Mouse (Mus musculus): ENCODE results near the gene Skp2. TPM values are rescaled to one million over a fixed set of nuclear protein-coding genes. Genes with fewer than 3 reads are reported as not detected.

Skp2 gene
- polyA plus RNA-seq, 1 experiment from 2014 or later, result 17.2 TPM

DNA sequence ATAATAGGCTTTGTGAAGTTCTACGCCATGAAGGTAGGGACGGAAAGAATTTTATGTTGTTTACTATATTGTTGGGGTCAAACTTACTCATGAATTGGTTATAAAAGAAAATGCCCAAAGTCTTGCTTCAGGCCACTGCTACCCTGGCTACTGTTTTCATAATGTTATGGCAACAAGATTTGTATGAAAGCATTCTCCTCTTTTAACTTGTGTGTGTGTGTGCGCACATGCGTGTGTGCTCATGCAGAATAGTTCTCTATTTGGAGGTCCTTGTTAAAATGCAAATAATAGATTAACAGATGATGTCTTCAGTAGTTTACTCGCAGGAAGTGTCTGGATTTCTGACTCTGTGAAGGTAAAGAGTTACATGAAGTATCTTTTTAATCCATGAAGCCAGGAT is 81.5 kb downstream of the Skp2 start:
- Histone ChIP-seq H3K4me1 (peaks cover 44% of the 10 kb centered on the region), H3K27me3 (replicated peaks) (no peaks in the 10 kb centered on the region), H3K36me3 (no peaks in the 10 kb centered on the region), H3K27ac (replicated peaks) (no peak overlapping the region), H3K4me3 (replicated peaks) (0 out of 2 replicates have a peak overlapping the region, but pooled peaks have one; percentile 4), H3K9ac (replicated peaks) (no peak overlapping the region), H3K4me2 (peak overlapping the region; percentile 84; the same call in 1 of the 2 replicates), H3K9me3 (replicated peaks) (no peaks in the 10 kb centered on the region)
- WGBS, result 78% methylated on average over 5 of the region's 5 CpGs
- ATAC-seq (ENCODE audit: low FRiP score), result no peak

DNA sequence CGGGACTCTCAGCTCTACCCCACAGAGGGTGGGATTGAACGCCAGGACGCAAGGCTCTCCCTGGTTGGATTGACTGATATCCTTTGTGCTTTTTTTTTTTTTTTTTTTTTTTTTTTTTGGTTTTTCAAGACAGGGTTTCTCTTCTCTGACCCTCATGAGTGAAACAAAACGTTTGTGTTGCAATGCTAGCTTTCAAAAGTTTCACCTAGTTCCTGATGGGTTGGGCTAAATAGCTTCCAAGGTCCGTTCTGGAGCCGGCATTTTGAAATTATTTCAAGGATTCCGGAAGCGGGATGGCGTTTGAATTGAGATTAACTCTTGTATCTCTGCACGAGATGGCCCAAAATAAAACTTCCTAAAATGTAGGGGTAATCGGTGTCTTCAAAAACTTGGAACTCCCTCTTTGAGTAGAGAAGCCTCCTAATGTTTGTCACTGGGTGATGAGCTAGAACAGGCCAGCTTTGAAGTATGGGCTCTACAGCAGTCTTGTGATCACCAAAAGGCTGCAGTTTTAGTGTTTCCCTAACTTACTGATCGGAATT is 82.1 kb downstream of the Skp2 start:
- no peaks in the 10 kb centered on the region for H3K27me3 ChIP-seq (replicated peaks)
- WGBS, result 58% methylated on average over 12 of the region's 12 CpGs
- H3K9ac ChIP-seq (replicated peaks), result no peak overlapping the region
- H3K4me3 ChIP-seq (replicated peaks), result peak overlapping the region; percentile 96
- H3K27ac ChIP-seq (replicated peaks), result no peak overlapping the region
- peaks cover 44% of the 10 kb centered on the region for H3K4me1 ChIP-seq
- no peak for ATAC-seq (ENCODE audit: low FRiP score)
- no peaks in the 10 kb centered on the region for H3K36me3 ChIP-seq
- H3K4me2 ChIP-seq, result peak overlapping the region; percentile 84
- no peaks in the 10 kb centered on the region for H3K9me3 ChIP-seq (replicated peaks)

DNA sequence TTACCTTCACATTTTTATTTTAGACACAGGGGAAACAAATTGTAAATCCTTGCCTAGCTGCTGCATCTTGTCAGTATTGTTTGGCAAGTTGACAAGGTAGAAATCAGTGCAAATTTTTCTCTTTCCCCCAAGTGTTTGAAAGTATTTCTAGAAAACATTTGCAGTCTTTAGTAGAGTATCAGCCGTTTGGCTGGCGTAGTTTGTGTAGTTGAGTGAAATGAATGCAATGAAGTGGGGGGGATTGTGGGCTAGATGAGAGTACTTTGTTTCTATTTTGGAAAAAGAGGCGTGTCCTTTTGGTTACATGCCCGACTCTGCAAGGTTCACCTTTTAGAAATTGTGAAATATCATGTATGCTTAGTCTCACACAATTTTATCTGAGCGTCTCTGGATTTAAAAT is 82.6 kb downstream of the Skp2 start:
- Histone ChIP-seq H3K36me3 (no peaks in the 10 kb centered on the region), H3K4me2 (peak overlapping the region; percentile 84), H3K4me1 (peaks cover 44% of the 10 kb centered on the region), H3K27me3 (replicated peaks) (no peaks in the 10 kb centered on the region), H3K27ac (replicated peaks) (no peak overlapping the region), H3K9me3 (replicated peaks) (no peaks in the 10 kb centered on the region), H3K4me3 (replicated peaks) (peak overlapping the region; percentile 96), H3K9ac (replicated peaks) (peak overlapping the region; percentile 88)
- WGBS, result 38% methylated on average over 5 of the region's 5 CpGs
- ATAC-seq (ENCODE audit: low FRiP score), result no peak

DNA sequence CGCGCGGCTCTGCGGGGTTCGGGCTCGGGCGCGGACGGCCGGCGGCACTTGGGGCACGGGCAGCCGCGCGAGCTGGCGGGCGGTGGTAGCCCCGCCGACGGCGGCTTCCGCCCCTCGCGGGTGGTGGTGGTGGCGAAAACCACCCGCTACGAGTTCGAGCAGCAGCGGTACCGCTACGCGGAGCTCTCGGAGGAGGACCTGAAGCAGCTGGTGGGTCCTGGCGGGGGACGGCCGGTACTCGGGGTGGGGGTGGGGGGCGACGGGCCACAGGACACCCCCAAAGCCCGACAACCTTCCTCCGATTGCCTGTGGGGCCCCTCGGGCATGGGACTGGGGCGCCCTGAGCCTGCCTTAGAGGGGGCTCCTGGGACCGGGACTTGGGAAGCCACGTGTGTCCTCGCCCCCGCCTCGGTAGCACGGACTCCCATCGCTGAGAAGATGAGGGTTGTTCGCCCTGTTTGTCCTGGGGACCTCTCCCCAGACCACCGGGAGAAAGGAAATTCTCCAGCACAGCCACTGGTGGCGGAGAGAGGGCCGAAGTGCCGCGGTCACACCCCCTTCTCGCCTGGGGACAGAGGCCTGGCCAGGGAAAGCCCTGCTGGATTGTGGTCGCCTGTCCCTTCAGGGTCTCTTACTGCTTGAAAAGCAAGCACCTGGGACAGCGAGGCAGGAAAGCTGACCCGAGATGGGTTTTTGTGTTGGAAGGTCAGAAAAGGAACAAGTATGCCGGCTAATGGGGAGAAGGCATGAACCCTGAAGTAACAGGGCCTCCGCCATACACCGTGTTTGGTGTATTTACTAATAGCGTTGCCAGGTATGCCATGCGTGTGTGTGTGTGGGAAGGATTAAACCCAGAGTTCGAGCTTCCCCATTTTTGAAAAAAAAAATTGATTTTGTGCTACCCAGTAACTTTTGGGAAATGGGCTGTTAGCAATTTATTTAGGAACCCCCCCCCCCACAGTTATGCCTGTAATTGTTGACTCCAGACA is 83.4 kb downstream of the Skp2 start:
- under 1% methylated on average over 49 of the region's 66 CpGs for WGBS
- H3K36me3 ChIP-seq, result no peaks in the 10 kb centered on the region
- H3K4me2 ChIP-seq, result peak overlapping the region; percentile 84
- H3K4me3 ChIP-seq (replicated peaks), result peak overlapping the region; percentile 96
- peak overlapping the region; percentile 88 for H3K9ac ChIP-seq (replicated peaks)
- no peaks in the 10 kb centered on the region for H3K9me3 ChIP-seq (replicated peaks)
- H3K27me3 ChIP-seq (replicated peaks), result no peaks in the 10 kb centered on the region
- peaks cover 44% of the 10 kb centered on the region for H3K4me1 ChIP-seq
- peak; percentile 71 for ATAC-seq (ENCODE audit: low FRiP score)
- H3K27ac ChIP-seq (replicated peaks), result peak overlapping the region; percentile 95

DNA sequence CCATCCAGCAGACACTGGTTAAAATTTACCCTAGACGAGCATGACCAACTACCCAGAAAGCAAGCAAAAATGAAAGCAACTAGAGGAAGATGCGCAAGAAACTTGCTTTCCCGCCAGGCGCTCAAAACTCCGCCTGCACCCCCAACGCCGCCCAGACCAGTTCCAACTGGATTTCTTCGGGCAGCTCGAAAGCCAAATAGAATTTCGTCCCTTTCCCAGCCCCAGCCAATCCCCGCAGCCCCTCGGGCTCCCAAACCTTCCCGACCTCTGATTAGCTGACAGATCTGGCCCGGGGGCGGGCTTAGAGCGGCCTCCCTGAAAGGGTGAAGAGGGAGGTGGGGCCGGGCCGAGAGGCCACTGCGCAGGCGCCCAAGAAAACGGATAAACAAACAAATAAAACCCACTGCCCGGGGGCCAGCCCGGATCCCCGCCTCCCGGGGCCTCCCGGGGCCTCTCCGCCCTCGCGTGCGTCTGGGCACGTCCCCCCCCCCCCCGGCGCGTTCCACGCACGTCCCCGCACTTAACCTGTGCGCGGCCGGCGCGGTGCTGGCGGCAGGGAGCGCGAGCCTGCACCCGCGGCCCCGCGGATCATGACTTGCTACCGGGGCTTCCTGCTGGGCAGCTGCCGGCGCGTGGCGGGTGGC is 84.2 kb downstream of the Skp2 start, which contains the start of gene Nadk2:
Nadk2 (plus strand) TSS at position 349 of the 644 bp plus-strand sequence.
- Histone ChIP-seq H3K4me2 (peak within 1 kb of the TSS; percentile 84), H3K9me3 (replicated peaks) (no peaks in the 10 kb centered on the region), H3K36me3 (no peaks in the 10 kb centered on the region), H3K4me1 (peaks cover 42% of the 10 kb centered on the region), H3K4me3 (replicated peaks) (peak within 1 kb of the TSS; percentile 96), H3K9ac (replicated peaks) (peak within 1 kb of the TSS; percentile 88), H3K27me3 (replicated peaks) (no peaks in the 10 kb centered on the region), H3K27ac (replicated peaks) (peak within 1 kb of the TSS; percentile 95)
- ATAC-seq (ENCODE audit: low FRiP score), result peak; percentile 98
- WGBS, result under 1% methylated on average over 38 of the region's 54 CpGs

DNA sequence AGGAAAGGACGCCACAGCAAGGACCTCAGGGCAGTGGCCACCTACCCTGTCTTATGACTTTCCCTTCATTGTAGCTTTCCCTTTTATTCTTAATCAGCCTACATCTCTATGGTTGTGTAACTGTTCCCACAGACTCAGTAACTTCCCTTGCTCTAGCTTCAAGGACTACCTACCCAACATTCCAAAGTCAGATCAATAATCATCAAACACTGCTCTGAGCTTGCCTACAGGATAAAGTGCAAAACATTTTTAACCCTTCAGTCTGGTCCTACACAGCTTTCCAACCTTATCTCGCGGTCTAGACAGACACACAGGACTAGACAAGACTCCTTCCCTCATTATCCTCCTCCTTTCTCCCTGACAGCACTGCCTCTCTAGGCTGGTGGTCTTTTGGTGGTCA is 84.9 kb downstream of the Skp2 start:
- peak overlapping the region; percentile 84 for H3K4me2 ChIP-seq
- peaks cover 36% of the 10 kb centered on the region for H3K4me1 ChIP-seq
- 0 out of 2 replicates have a peak, but pooled peaks have one; percentile 4 for ATAC-seq (ENCODE audit: low FRiP score)
- no peaks in the 10 kb centered on the region for H3K9me3 ChIP-seq (replicated peaks)
- WGBS, result 0% methylated on average over 3 of the region's 3 CpGs
- no peaks in the 10 kb centered on the region for H3K27me3 ChIP-seq (replicated peaks)
- H3K9ac ChIP-seq (replicated peaks), result peak overlapping the region; percentile 88
- peak overlapping the region; percentile 96 for H3K4me3 ChIP-seq (replicated peaks)
- peak overlapping the region; percentile 95 for H3K27ac ChIP-seq (replicated peaks)
- H3K36me3 ChIP-seq, result no peaks in the 10 kb centered on the region

DNA sequence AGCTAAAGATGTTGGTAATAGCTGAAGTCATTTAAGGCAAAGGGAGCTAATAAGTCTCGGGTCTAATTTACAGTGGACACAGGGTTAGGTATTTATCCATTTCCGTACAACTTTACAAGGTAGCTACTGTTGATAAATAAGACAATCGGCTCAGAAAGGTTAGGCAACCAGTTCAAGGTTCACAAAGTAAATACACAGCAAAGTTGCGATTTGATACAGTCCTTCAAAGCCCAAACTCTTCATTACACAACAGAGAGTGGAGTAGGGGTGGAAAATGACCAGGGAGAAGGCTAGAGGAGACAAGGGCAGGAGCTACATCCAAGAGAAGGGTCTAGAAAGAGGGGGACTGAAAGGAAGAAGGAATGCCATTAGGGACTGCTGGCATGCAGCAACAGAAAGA is 86.3 kb downstream of the Skp2 start:
- no peak for ATAC-seq (ENCODE audit: low FRiP score)
- no peaks in the 10 kb centered on the region for H3K36me3 ChIP-seq
- H3K9ac ChIP-seq (replicated peaks), result no peak overlapping the region
- no peaks in the 10 kb centered on the region for H3K9me3 ChIP-seq (replicated peaks)
- no peak overlapping the region for H3K4me2 ChIP-seq
- no peak overlapping the region for H3K27ac ChIP-seq (replicated peaks)
- peaks cover 24% of the 10 kb centered on the region for H3K4me1 ChIP-seq
- H3K27me3 ChIP-seq (replicated peaks), result no peaks in the 10 kb centered on the region
- no peak overlapping the region for H3K4me3 ChIP-seq (replicated peaks)
- WGBS, result 91% methylated on average over 4 of the region's 4 CpGs

Other genes starting within 250 kb of the Skp2 start
- 3.8 and 5.8 TPM in 2 replicates for gene Ranbp3l, start 187.5 kb downstream of the Skp2 start, polyA plus RNA-seq (2015; fragmentation: Nextera tagmentation; extraction: Ambion mirVana)
- gene Nadk2, start 84.2 kb downstream of the Skp2 start, polyA plus RNA-seq (2015; fragmentation: Nextera tagmentation; extraction: Ambion mirVana), result 26.9 and 29.6 TPM in 2 replicates
- gene Lmbrd2, start 14.9 kb downstream of the Skp2 start, polyA plus RNA-seq (2015; fragmentation: Nextera tagmentation; extraction: Ambion mirVana), result 3.4 and 4.6 TPM in 2 replicates
- gene Ugt3a1, start 121.5 kb upstream of the Skp2 start, polyA plus RNA-seq (2015; fragmentation: Nextera tagmentation; extraction: Ambion mirVana), result not detected in 2 replicates
- not detected in 2 replicates for gene Ugt3a2, start 180.1 kb upstream of the Skp2 start, polyA plus RNA-seq (2015; fragmentation: Nextera tagmentation; extraction: Ambion mirVana)

All from neural tube, embryonic 15.5 days (tissue).